Mouse (Mus musculus) olfactory bulb, adult 2 months (tissue): ENCODE data around the gene Stmn1.

ENCODE experiments used
- CTCF ChIP-seq: fragments of 200-500 bp; IDR thresholded peaks from 2 replicates; pipeline ENCODE4 v1.5.1; 2012; ENCODE audit warnings: low read depth, mild to moderate bottlenecking, low read length, moderate library complexity; ENCODE audit not compliant: insufficient read depth
- POLR2A ChIP-seq: fragments of 200-500 bp; IDR thresholded peaks from 2 replicates; pipeline ENCODE4 v1.6.1; 2012; ENCODE audit warnings: mild to moderate bottlenecking, low read depth, low read length, moderate library complexity; ENCODE audit not compliant: insufficient read depth

DNA sequence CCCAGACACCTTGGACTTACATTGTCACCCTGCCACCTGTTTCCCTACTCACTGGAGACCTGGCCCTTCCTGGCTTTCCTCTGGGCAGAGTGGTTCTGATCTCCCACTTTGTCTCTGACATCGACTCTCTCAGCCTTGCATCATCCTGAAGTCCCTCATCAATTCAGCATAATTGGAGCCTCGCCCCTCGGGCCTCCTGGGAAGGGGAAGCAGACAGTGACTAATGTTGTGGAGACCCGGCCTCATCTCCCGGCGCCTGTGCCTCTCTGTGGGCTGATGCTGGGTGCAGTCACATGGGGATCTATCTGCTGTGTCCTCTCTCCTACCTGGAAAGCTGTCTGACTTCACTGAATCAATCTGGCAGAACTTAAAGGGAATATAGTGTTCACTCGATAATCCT, 31.9 kb upstream of the Stmn1 start:
- TF ChIP-seq CTCF: no peak
- no peak for TF ChIP-seq POLR2A
